Mouse (Mus musculus): ENCODE data around the gene Bsnd. TPM values are rescaled to one million over a fixed set of nuclear protein-coding genes. Genes with fewer than 3 reads are reported as not detected.

Bsnd gene
- polyA plus RNA-seq, 1 experiment from 2014 or later: not detected

GRCm38 (mm10) chr4:106470921-106471320, 21.2 kb downstream of the Bsnd start:
- no peak overlapping the region for H3K4me2 ChIP-seq (ENCODE audit: low read length)
- H3K9ac ChIP-seq (replicated peaks; ENCODE audit: low read length): no peak overlapping the region
- no peak overlapping the region for H3K4me3 ChIP-seq (replicated peaks; ENCODE audit: low read depth, low read length)
- ATAC-seq (ENCODE audit: low FRiP score, low TSS enrichment): no peak
- H3K9me3 ChIP-seq (ENCODE audit: control insufficient read depth, low read length): no peaks in the 10 kb centered on the region
- no peaks in the 10 kb centered on the region for H3K36me3 ChIP-seq (ENCODE audit: control insufficient read depth, insufficient read depth, low read length)
- H3K27ac ChIP-seq (replicated peaks; ENCODE audit: low read depth, low read length): no peak overlapping the region
- DNase-seq: no peak
- WGBS: 84% methylated on average over 5 of the region's 5 CpGs
- no peaks in the 10 kb centered on the region for H3K4me1 ChIP-seq (ENCODE audit: control insufficient read depth, insufficient read depth, low read length)
- no peaks in the 10 kb centered on the region for H3K27me3 ChIP-seq (ENCODE audit: control insufficient read depth, insufficient read depth, low read length)

GRCm38 (mm10) chr4:106467420-106468110, 24.5 kb downstream of the Bsnd start:
- H3K27me3 ChIP-seq (ENCODE audit: control insufficient read depth, insufficient read depth, low read length): peaks cover 28% of the 10 kb centered on the region
- no peaks in the 10 kb centered on the region for H3K36me3 ChIP-seq (ENCODE audit: control insufficient read depth, insufficient read depth, low read length)
- ATAC-seq (ENCODE audit: low FRiP score, low TSS enrichment): no peak
- no peak overlapping the region for H3K27ac ChIP-seq (replicated peaks; ENCODE audit: low read depth, low read length)
- H3K4me3 ChIP-seq (replicated peaks; ENCODE audit: low read depth, low read length): no peak overlapping the region
- no peak for DNase-seq
- H3K4me2 ChIP-seq (ENCODE audit: low read length): no peak overlapping the region
- H3K9ac ChIP-seq (replicated peaks; ENCODE audit: low read length): no peak overlapping the region
- H3K4me1 ChIP-seq (ENCODE audit: control insufficient read depth, insufficient read depth, low read length): no peaks in the 10 kb centered on the region; the same call in 1 of the 2 replicates
- H3K9me3 ChIP-seq (ENCODE audit: control insufficient read depth, low read length): no peaks in the 10 kb centered on the region
- WGBS: 81% methylated on average over 13 of the region's 13 CpGs

- H3K9ac ChIP-seq (replicated peaks; ENCODE audit: low read length): peak overlapping the region; percentile 55; the same call in 1 of the 2 replicates
- ATAC-seq (ENCODE audit: low FRiP score, low TSS enrichment): no peak
- WGBS: 28% methylated on average over 21 of the region's 21 CpGs
Observed at GRCm38 (mm10) chr4:106463174-106463801, 28.8 kb downstream of the Bsnd start.

GRCm38 (mm10) chr4:106462524-106462923, 29.6 kb downstream of the Bsnd start:
- no peaks in the 10 kb centered on the region for H3K36me3 ChIP-seq (ENCODE audit: control insufficient read depth, insufficient read depth, low read length)
- ATAC-seq (ENCODE audit: low FRiP score, low TSS enrichment) (no peak), DNase-seq (no peak)
- no peak overlapping the region for H3K27ac ChIP-seq (replicated peaks; ENCODE audit: low read depth, low read length)
- no peak overlapping the region for H3K4me3 ChIP-seq (replicated peaks; ENCODE audit: low read depth, low read length)
- H3K27me3 ChIP-seq (ENCODE audit: control insufficient read depth, insufficient read depth, low read length): peaks cover 30% of the 10 kb centered on the region
- no peak overlapping the region for H3K9ac ChIP-seq (replicated peaks; ENCODE audit: low read length)
- no peaks in the 10 kb centered on the region for H3K9me3 ChIP-seq (ENCODE audit: control insufficient read depth, low read length)
- WGBS: 72% methylated on average over 5 of the region's 5 CpGs
- H3K4me1 ChIP-seq (ENCODE audit: control insufficient read depth, insufficient read depth, low read length): no peaks in the 10 kb centered on the region; the same call in 1 of the 2 replicates
- H3K4me2 ChIP-seq (ENCODE audit: low read length): no peak overlapping the region

More at GRCm38 (mm10) chr4:106463174-106463801, 28.8 kb downstream of the Bsnd start:
- Histone ChIP-seq H3K27ac (replicated peaks; ENCODE audit: low read depth, low read length) (no peak overlapping the region), H3K4me2 (ENCODE audit: low read length) (peak overlapping the region; percentile 83), H3K4me3 (replicated peaks; ENCODE audit: low read depth, low read length) (peak overlapping the region; percentile 42), H3K9me3 (ENCODE audit: control insufficient read depth, low read length) (no peaks in the 10 kb centered on the region), H3K27me3 (ENCODE audit: control insufficient read depth, insufficient read depth, low read length) (peaks cover 30% of the 10 kb centered on the region), H3K4me1 (ENCODE audit: control insufficient read depth, insufficient read depth, low read length) (no peaks in the 10 kb centered on the region; the same call in 1 of the 2 replicates), H3K36me3 (ENCODE audit: control insufficient read depth, insufficient read depth, low read length) (no peaks in the 10 kb centered on the region)
- peak; percentile 15 for DNase-seq

GRCm38 (mm10) chr4:106462016-106462415, 30.1 kb downstream of the Bsnd start:
- Histone ChIP-seq H3K27me3 (ENCODE audit: control insufficient read depth, insufficient read depth, low read length) (peaks cover 30% of the 10 kb centered on the region), H3K4me1 (ENCODE audit: control insufficient read depth, insufficient read depth, low read length) (no peaks in the 10 kb centered on the region; the same call in 1 of the 2 replicates), H3K9ac (replicated peaks; ENCODE audit: low read length) (no peak overlapping the region), H3K36me3 (ENCODE audit: control insufficient read depth, insufficient read depth, low read length) (no peaks in the 10 kb centered on the region), H3K9me3 (ENCODE audit: control insufficient read depth, low read length) (no peaks in the 10 kb centered on the region), H3K4me2 (ENCODE audit: low read length) (no peak overlapping the region), H3K27ac (replicated peaks; ENCODE audit: low read depth, low read length) (no peak overlapping the region), H3K4me3 (replicated peaks; ENCODE audit: low read depth, low read length) (no peak overlapping the region)
- DNase-seq (no peak), ATAC-seq (ENCODE audit: low FRiP score, low TSS enrichment) (no peak)
- WGBS: 79% methylated on average over 9 of the region's 9 CpGs

- no peak overlapping the region for H3K4me3 ChIP-seq (replicated peaks; ENCODE audit: low read depth, low read length)
- DNase-seq (no peak), ATAC-seq (ENCODE audit: low FRiP score, low TSS enrichment) (no peak)
- no peaks in the 10 kb centered on the region for H3K36me3 ChIP-seq (ENCODE audit: control insufficient read depth, insufficient read depth, low read length)
- no peaks in the 10 kb centered on the region for H3K9me3 ChIP-seq (ENCODE audit: control insufficient read depth, low read length)
- H3K9ac ChIP-seq (replicated peaks; ENCODE audit: low read length): no peak overlapping the region
- H3K27me3 ChIP-seq (ENCODE audit: control insufficient read depth, insufficient read depth, low read length): no peaks in the 10 kb centered on the region
- no peak overlapping the region for H3K4me2 ChIP-seq (ENCODE audit: low read length)
- no peaks in the 10 kb centered on the region for H3K4me1 ChIP-seq (ENCODE audit: control insufficient read depth, insufficient read depth, low read length)
- 94% methylated on average over 7 of the region's 7 CpGs for WGBS
- no peak overlapping the region for H3K27ac ChIP-seq (replicated peaks; ENCODE audit: low read depth, low read length)
Observed at GRCm38 (mm10) chr4:106454541-106454940, 37.5 kb downstream of the Bsnd start.

GRCm38 (mm10) chr4:106453516-106453915, 38.6 kb downstream of the Bsnd start:
- Histone ChIP-seq H3K36me3 (ENCODE audit: control insufficient read depth, insufficient read depth, low read length) (no peaks in the 10 kb centered on the region), H3K9ac (replicated peaks; ENCODE audit: low read length) (no peak overlapping the region), H3K4me1 (ENCODE audit: control insufficient read depth, insufficient read depth, low read length) (no peaks in the 10 kb centered on the region), H3K9me3 (ENCODE audit: control insufficient read depth, low read length) (no peaks in the 10 kb centered on the region), H3K4me3 (replicated peaks; ENCODE audit: low read depth, low read length) (no peak overlapping the region), H3K27me3 (ENCODE audit: control insufficient read depth, insufficient read depth, low read length) (no peaks in the 10 kb centered on the region), H3K27ac (replicated peaks; ENCODE audit: low read depth, low read length) (no peak overlapping the region), H3K4me2 (ENCODE audit: low read length) (no peak overlapping the region)
- ATAC-seq (ENCODE audit: low FRiP score, low TSS enrichment) (no peak), DNase-seq (no peak)
- WGBS: 92% methylated on average over 4 of the region's 4 CpGs

GRCm38 (mm10) chr4:106453108-106453507, 39.0 kb downstream of the Bsnd start:
- H3K9ac ChIP-seq (replicated peaks; ENCODE audit: low read length): no peak overlapping the region
- H3K4me3 ChIP-seq (replicated peaks; ENCODE audit: low read depth, low read length): no peak overlapping the region
- no peak overlapping the region for H3K27ac ChIP-seq (replicated peaks; ENCODE audit: low read depth, low read length)
- H3K36me3 ChIP-seq (ENCODE audit: control insufficient read depth, insufficient read depth, low read length): no peaks in the 10 kb centered on the region
- no peaks in the 10 kb centered on the region for H3K9me3 ChIP-seq (ENCODE audit: control insufficient read depth, low read length)
- ATAC-seq (ENCODE audit: low FRiP score, low TSS enrichment) (no peak), DNase-seq (no peak)
- no peaks in the 10 kb centered on the region for H3K4me1 ChIP-seq (ENCODE audit: control insufficient read depth, insufficient read depth, low read length)
- H3K27me3 ChIP-seq (ENCODE audit: control insufficient read depth, insufficient read depth, low read length): no peaks in the 10 kb centered on the region
- no peak overlapping the region for H3K4me2 ChIP-seq (ENCODE audit: low read length)
- WGBS: 88% methylated on average over 5 of the region's 5 CpGs

- no peak overlapping the region for H3K4me3 ChIP-seq (replicated peaks; ENCODE audit: low read depth, low read length)
- no peaks in the 10 kb centered on the region for H3K9me3 ChIP-seq (ENCODE audit: control insufficient read depth, low read length)
- no peak overlapping the region for H3K4me2 ChIP-seq (ENCODE audit: low read length)
- no peaks in the 10 kb centered on the region for H3K36me3 ChIP-seq (ENCODE audit: control insufficient read depth, insufficient read depth, low read length)
- H3K27ac ChIP-seq (replicated peaks; ENCODE audit: low read depth, low read length): no peak overlapping the region
- WGBS: 83% methylated on average over 7 of the region's 7 CpGs
- ATAC-seq (ENCODE audit: low FRiP score, low TSS enrichment) (no peak), DNase-seq (no peak)
- H3K9ac ChIP-seq (replicated peaks; ENCODE audit: low read length): no peak overlapping the region
- no peaks in the 10 kb centered on the region for H3K4me1 ChIP-seq (ENCODE audit: control insufficient read depth, insufficient read depth, low read length)
- no peaks in the 10 kb centered on the region for H3K27me3 ChIP-seq (ENCODE audit: control insufficient read depth, insufficient read depth, low read length)
Observed at GRCm38 (mm10) chr4:106452401-106452800, 39.7 kb downstream of the Bsnd start.
